Mouse (Mus musculus) kidney, postnatal 0 days (tissue): ENCODE results near the gene Dnmt1. TPM values are rescaled to one million over a fixed set of nuclear protein-coding genes. Genes with fewer than 3 reads are reported as not detected.

Experiments used
- ATAC-seq: fragments of 200-750 bp; cut with Nextera tagmentation; replicated peaks from 2 replicates; pipeline ENCODE4 v1.8.0; 2017; ENCODE audit warnings: low read depth, moderate number of reproducible peaks, moderate TSS enrichment, moderate library complexity; ENCODE audit not compliant: low FRiP score
- DNase-seq: peaks from one replicate; pipeline ENCODE4 v3.0.0-alpha.2; 2016; ENCODE audit warnings: low spot score
- H3K27ac ChIP-seq: fragments of 300-500 bp; sonication (generic); 2 replicates; pipeline ENCODE4 v1.5.1; 2014; ENCODE audit warnings: mild to moderate bottlenecking
- H3K27me3 ChIP-seq: fragments of 300-500 bp; sonication (generic); 2 replicates; pipeline ENCODE4 v1.6.1; 2014; ENCODE audit warnings: low read length, mixed read lengths; ENCODE audit not compliant: insufficient read depth
- H3K36me3 ChIP-seq: fragments of 300-500 bp; sonication (generic); 2 replicates; pipeline ENCODE4 v1.6.1; 2014; ENCODE audit warnings: low read length, mixed read lengths; ENCODE audit not compliant: insufficient read depth
- H3K4me1 ChIP-seq: fragments of 300-500 bp; sonication (generic); replicated peaks from 2 replicates; pipeline ENCODE4 v1.6.1; 2014; ENCODE audit warnings: antibody characterized with exemption, low read length, mixed read lengths; ENCODE audit not compliant: insufficient read depth
- H3K4me2 ChIP-seq: fragments of 300-500 bp; sonication (generic); 2 replicates; pipeline ENCODE4 v1.6.1; 2014; ENCODE audit warnings: mild to moderate bottlenecking, low read length, moderate library complexity, mixed read lengths
- H3K4me3 ChIP-seq: fragments of 300-500 bp; sonication (generic); replicated peaks from 2 replicates; pipeline ENCODE4 v1.5.1; 2014; ENCODE audit warnings: low read depth, low read length
- H3K9ac ChIP-seq: fragments of 300-500 bp; sonication (generic); 2 replicates; pipeline ENCODE4 v1.6.1; 2014; ENCODE audit warnings: low read depth, low read length
- H3K9me3 ChIP-seq: fragments of 300-500 bp; sonication (generic); replicated peaks from 2 replicates; pipeline ENCODE4 v1.6.1; 2016; ENCODE audit warnings: low read length, inconsistent platforms, mixed read lengths
- CTCF ChIP-seq: IDR thresholded peaks from 2 replicates; pipeline ENCODE4 v1.5.1; 2016; ENCODE audit warnings: antibody characterized with exemption, low read depth, mild to moderate bottlenecking, moderate library complexity
- WGBS: fragments of 180-500 bp; shearing (Covaris S2); extraction: QIAGEN DNeasy Blood & Tissue Kit; methylation state at CpG from one replicate; pipeline ENCODE4 v1.1.7; 2014; 5-methylcytosine and 5-hydroxymethylcytosine counted together
- polyA plus RNA-seq: library from polyadenylated mRNA; unstranded; fragments of >200 nt; fragmentation: Nextera tagmentation; extraction: Ambion mirVana; gene quantifications from 2 replicates; pipeline ENCODE4 v1.2.1, GENCODE M21; 2015

Dnmt1 gene
- polyA plus RNA-seq, 1 experiment from 2014 or later, result 34.1 TPM

DNA sequence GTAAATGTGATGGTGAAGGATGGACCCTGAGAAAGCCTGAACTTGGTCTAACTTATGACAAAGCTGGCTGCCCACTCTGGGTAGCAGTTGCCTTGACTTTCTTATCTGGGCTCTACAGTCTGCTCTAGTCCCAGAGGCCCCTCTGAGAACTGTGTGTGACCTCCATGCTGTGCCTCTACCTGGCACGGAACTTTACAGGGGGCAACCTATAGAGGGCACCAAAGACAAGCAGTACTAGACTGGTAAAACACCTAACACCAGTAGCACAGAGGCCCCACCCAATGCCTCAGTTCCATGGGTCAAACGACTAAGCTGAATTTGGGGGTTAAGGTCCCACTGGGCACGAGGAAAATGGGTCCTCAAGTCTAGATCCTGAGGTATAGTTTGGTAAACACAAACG is 43.5 kb downstream of the Dnmt1 start:
- Histone ChIP-seq H3K27ac (no peak overlapping the region), H3K36me3 (peaks cover 95% of the 10 kb centered on the region), H3K9me3 (no peaks in the 10 kb centered on the region), H3K4me1 (no peaks in the 10 kb centered on the region), H3K9ac (no peak overlapping the region), H3K4me3 (no peak overlapping the region), H3K4me2 (no peak overlapping the region), H3K27me3 (no peaks in the 10 kb centered on the region)
- no peak for DNase-seq
- no peak for ATAC-seq
- TF ChIP-seq CTCF, result peak; percentile 60
- 81% methylated on average over 4 of the region's 4 CpGs for WGBS

DNA sequence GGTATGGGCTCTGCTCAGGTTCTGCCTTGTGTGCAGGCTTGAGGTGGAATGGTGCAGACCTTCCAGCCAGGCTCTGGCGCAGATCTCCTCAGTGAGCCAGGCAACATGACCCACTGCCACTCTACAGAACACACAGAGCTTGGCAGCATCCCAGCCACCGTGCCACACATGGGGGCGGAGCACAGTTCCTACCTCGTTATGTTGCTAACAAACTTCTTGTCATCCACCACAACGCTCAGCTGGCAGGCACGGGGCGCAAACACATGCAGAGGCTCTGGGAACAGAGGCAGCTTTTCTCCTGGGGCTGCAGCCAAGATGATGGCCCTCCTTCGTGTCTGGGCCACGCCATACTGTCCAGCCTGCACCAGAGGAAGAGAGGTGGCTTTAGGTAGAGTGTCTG is 49.7 kb downstream of the Dnmt1 start:
- H3K36me3 ChIP-seq, result peaks cover 90% of the 10 kb centered on the region
- ATAC-seq, result no peak
- H3K9me3 ChIP-seq, result no peaks in the 10 kb centered on the region
- no peak overlapping the region for H3K9ac ChIP-seq
- 94% methylated on average over 9 of the region's 9 CpGs for WGBS
- no peak overlapping the region for H3K27ac ChIP-seq
- H3K4me3 ChIP-seq, result no peak overlapping the region
- no peaks in the 10 kb centered on the region for H3K4me1 ChIP-seq
- no peak for DNase-seq
- TF ChIP-seq CTCF, result no peak
- no peaks in the 10 kb centered on the region for H3K27me3 ChIP-seq
- H3K4me2 ChIP-seq, result no peak overlapping the region

DNA sequence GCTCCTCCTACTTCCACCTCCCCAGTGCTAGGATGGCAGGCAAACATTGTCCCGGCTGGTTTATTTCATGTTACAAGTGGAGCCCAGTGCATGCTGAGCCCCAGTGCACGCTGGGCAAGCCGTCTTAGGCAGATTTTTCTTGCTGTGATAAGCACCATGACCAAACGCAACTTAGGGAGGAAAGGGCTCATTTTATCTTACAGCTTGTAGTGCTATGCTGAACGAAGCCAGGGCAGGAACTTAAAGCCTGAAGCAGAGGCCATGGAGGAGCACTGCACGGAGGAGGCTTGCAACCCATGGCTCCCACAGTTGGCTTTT is 57.6 kb downstream of the Dnmt1 start:
- WGBS, result 26% methylated on average over 6 of the region's 6 CpGs
- peaks cover 6% of the 10 kb centered on the region for H3K4me1 ChIP-seq
- no peak for TF ChIP-seq CTCF
- no peak overlapping the region for H3K4me3 ChIP-seq
- no peaks in the 10 kb centered on the region for H3K27me3 ChIP-seq
- DNase-seq, result no peak
- H3K36me3 ChIP-seq, result peaks cover 16% of the 10 kb centered on the region; the same call in 1 of the 2 replicates
- no peak overlapping the region for H3K4me2 ChIP-seq
- ATAC-seq, result no peak
- no peaks in the 10 kb centered on the region for H3K9me3 ChIP-seq
- H3K27ac ChIP-seq, result no peak overlapping the region
- no peak overlapping the region for H3K9ac ChIP-seq

DNA sequence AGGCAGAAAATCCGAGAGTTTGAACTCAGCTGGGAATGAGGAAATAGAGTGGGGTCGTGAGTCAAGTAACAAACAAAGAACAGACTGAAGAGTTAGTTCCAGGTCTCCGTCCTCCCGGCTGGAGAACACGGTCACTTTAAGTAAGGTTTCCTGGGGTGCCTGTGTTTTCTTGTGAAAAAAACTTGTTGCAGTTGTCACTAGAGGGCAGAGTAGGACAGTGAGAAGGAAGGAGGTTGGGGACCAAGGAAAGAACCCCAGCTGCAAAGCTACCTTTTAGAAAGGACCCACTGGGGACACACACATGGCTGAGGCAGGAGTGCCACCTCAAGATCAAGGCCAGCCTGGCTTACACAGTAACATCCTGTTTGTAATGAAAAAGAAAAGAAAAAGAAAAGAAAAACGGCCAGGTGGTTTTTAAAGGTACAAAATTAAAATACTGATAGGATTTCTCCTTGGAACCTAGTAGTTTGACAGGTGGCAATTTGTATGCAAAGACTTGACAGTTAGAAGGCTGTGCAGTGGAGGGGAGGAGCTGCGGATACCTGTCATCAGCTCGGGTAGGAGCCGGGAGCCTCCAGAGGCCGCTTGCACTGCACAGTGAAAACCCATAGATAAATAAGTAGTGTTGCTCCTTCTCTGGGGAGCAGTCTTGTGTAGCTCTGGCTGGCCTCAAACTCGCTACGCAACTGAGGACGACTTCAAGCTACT is 58.1 kb downstream of the Dnmt1 start:
- H3K36me3 ChIP-seq, result peaks cover 12% of the 10 kb centered on the region; the same call in 1 of the 2 replicates
- no peak overlapping the region for H3K9ac ChIP-seq
- H3K4me3 ChIP-seq, result no peak overlapping the region
- no peaks in the 10 kb centered on the region for H3K27me3 ChIP-seq
- 12% methylated on average over 13 of the region's 13 CpGs for WGBS
- H3K27ac ChIP-seq, result no peak overlapping the region
- peak; percentile 88 for DNase-seq
- no peak for ATAC-seq
- H3K4me2 ChIP-seq, result no peak overlapping the region
- no peaks in the 10 kb centered on the region for H3K9me3 ChIP-seq
- peaks cover 8% of the 10 kb centered on the region for H3K4me1 ChIP-seq
- peak; percentile 76 for TF ChIP-seq CTCF

DNA sequence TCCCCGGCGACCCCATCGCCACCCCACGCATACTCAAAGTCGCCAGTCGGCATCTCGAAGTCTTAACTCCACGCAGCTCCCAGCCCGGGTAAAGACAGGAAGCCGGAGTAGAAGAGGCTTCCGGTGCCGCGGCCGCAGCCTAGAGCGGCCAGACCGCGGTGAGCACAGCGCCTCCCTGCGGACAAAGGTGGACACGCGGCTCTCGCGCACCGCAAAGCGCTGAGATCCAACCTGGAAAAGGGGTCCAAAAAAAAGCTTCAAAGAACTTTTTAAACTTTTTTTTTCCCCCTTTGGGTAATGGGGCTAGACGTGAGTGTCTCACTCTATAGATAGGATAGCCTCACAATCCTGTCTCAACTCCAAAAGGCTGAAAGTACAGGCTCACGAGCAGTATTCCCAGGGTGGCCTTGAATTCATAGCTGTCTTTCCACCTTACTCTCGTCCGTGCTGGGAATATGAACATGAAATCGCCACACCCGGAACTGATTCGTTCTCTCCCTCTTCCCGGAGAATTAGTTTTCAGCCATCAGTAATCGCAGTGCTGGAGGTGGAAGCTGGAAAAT is 61.1 kb downstream of the Dnmt1 start, which contains the start of gene Eif3g:
Eif3g (minus strand) TSS at position 113 of the 563 bp plus-strand sequence.
- 4% methylated on average over 34 of the region's 34 CpGs for WGBS
- H3K9me3 ChIP-seq, result no peaks in the 10 kb centered on the region
- peak within 1 kb of the TSS; percentile 74 for H3K4me2 ChIP-seq
- H3K27ac ChIP-seq, result peak within 1 kb of the TSS; percentile 68
- DNase-seq (peak; percentile 93), ATAC-seq (peak; percentile 80)
- H3K4me1 ChIP-seq, result peaks cover 8% of the 10 kb centered on the region
- TF ChIP-seq CTCF, result peak; percentile 94
- peak within 1 kb of the TSS; percentile 88 for H3K4me3 ChIP-seq
- no peaks in the 10 kb centered on the region for H3K27me3 ChIP-seq
- peak within 1 kb of the TSS; percentile 94 for H3K9ac ChIP-seq
- peaks cover 28% of the 10 kb centered on the region for H3K36me3 ChIP-seq

DNA sequence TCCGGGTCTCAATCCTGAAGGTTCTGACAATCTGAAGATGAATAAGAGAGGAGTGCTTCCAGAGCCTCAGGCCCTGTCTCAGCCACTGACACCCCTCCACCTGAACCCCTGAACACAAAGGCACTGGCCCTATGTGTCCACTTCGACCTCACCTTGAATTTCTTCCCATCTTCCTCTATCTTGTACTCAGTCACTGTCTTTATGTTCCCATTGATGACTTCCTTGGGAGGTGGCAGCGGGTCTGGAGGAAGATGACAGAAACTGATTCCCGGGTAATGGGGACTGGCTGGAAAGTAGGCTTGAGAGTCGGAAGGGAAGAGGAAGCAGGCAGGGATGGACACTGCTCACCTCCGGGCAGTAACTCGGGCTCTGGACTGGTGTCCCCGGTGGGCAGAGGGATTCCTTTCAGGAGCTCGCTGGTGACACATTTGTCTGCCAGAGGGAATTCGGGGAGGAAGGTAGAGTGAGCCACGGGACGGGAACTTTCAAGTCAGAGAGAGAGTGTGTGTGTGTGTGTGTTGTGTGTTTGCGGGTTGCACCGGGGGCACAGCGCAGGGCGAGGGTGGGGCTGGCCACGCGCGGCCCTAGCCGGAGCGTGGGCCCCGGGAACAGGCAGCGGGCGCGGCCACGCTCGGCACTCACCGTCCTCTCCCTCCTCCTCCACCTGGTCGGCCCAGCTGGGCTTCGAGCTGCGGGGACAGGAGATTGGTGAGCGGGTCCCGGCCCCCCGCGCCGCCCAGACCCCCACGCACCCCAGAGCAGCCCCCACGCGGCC is 61.8 kb downstream of the Dnmt1 start:
- 5% methylated on average over 25 of the region's 39 CpGs for WGBS
- Histone ChIP-seq H3K27me3 (no peaks in the 10 kb centered on the region), H3K4me1 (peaks cover 8% of the 10 kb centered on the region), H3K4me2 (peak overlapping the region; percentile 74), H3K36me3 (peaks cover 35% of the 10 kb centered on the region), H3K27ac (peak overlapping the region; percentile 68), H3K4me3 (peak overlapping the region; percentile 88), H3K9ac (peak overlapping the region; percentile 94), H3K9me3 (no peaks in the 10 kb centered on the region)
- TF ChIP-seq CTCF, result no peak
- DNase-seq, result no peak
- peak; percentile 41 for ATAC-seq
